21 mouse cellular contexts compared by ENCODE assay signal in the genomic region with DNA sequence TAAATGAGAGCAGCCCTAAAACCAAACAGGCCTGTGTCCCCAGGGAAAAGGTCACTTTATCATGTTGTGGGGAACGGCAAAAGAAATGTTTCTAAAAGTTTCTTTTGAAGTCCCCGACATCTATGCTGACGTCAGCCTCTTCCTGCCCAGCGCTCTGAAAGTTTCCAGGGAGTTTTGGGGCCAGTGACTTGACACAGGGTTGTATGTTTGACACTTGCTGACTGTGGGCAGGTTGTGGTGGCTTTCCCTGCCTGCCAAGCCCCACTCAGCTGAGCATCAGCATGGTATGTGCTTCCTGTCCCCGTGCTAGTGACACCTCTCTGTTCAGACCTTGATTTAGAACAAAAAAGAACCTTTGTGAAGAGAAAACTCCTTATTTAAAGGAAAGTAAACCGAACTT. TPM values are rescaled to one million over a fixed set of nuclear protein-coding genes. Genes with fewer than 3 reads are reported as not detected.
DNase-seq lines count a peak whose midpoint lies in the region; ATAC-seq lines count a peak whose summit lies in the region.
"Had no signal": no experiment of that assay in that cellular context is flagged by ENCODE, and none has a peak within 500 bp of the region (broad histone marks: within the 10 kb centered on the region; RNA-seq: fewer than 3 reads in every experiment).

No protein-coding gene starts in this region.

- ATAC-seq in inflammation-experienced regulatory T-cells, adult 6 months: peak; percentile 77
- no peak for ATAC-seq in forebrain, embryonic 13.5 days
- ATAC-seq in erythroblast, adult 5-6 weeks (replicated peaks; ENCODE audit: low FRiP score, poor library complexity, severe bottlenecking): no peak
- ATAC-seq: forebrain, embryonic 15.5 days had no signal

- 59% methylated on average over 6 of the region's 6 CpGs for WGBS in forebrain, embryonic 13.5 days

- H3K4me3 ChIP-seq in forebrain, embryonic 13.5 days: no peak overlapping the region
- H3K4me3 ChIP-seq: embryonic facial prominence, embryonic 13.5 days; forebrain, embryonic 15.5 days; heart, embryonic 10.5 days; left cerebral cortex, adult 2 months; liver, embryonic 13.5 days; neural tube, embryonic 12.5 days had no signal

- no peaks in the 10 kb centered on the region for H3K27me3 ChIP-seq in forebrain, embryonic 13.5 days
- H3K27me3 ChIP-seq: embryonic facial prominence, embryonic 13.5 days; forebrain, embryonic 15.5 days; liver, embryonic 13.5 days; neural tube, embryonic 12.5 days had no signal

- H3K27ac ChIP-seq in forebrain, embryonic 13.5 days: no peak overlapping the region
- H3K27ac ChIP-seq: embryonic facial prominence, embryonic 13.5 days; forebrain, embryonic 15.5 days; heart, embryonic 10.5 days; hindbrain, embryonic 14.5 days; kidney, postnatal 0 days; left cerebral cortex, adult 2 months; liver, embryonic 13.5 days; macrophage; neural tube, embryonic 12.5 days; stomach, postnatal 0 days had no signal

- no peaks in the 10 kb centered on the region for H3K4me1 ChIP-seq in forebrain, embryonic 13.5 days
- H3K4me1 ChIP-seq: embryonic facial prominence, embryonic 13.5 days; forebrain, embryonic 15.5 days; heart, embryonic 10.5 days; liver, embryonic 13.5 days; neural tube, embryonic 12.5 days had no signal

- H3K9me3 ChIP-seq in forebrain, embryonic 13.5 days (replicated peaks): no peaks in the 10 kb centered on the region
- H3K9me3 ChIP-seq: embryonic facial prominence, embryonic 13.5 days; forebrain, embryonic 15.5 days; heart, embryonic 10.5 days; liver, embryonic 13.5 days; neural tube, embryonic 12.5 days had no signal

- no peak overlapping the region for H3K9ac ChIP-seq in forebrain, embryonic 13.5 days
- H3K9ac ChIP-seq: embryonic facial prominence, embryonic 13.5 days; forebrain, embryonic 15.5 days; hindbrain, embryonic 14.5 days; liver, embryonic 13.5 days; neural tube, embryonic 12.5 days had no signal

- H3K4me2 ChIP-seq in forebrain, embryonic 13.5 days: no peak overlapping the region
- H3K4me2 ChIP-seq: embryonic facial prominence, embryonic 13.5 days; forebrain, embryonic 15.5 days; hindbrain, embryonic 14.5 days; liver, embryonic 13.5 days; neural tube, embryonic 12.5 days had no signal

- no peaks in the 10 kb centered on the region for H3K36me3 ChIP-seq in forebrain, embryonic 13.5 days (ENCODE audit: poor library complexity, severe bottlenecking)
- H3K36me3 ChIP-seq: embryonic facial prominence, embryonic 13.5 days; forebrain, embryonic 15.5 days; heart, embryonic 10.5 days; liver, embryonic 13.5 days; neural tube, embryonic 12.5 days had no signal

- DNase-seq in CD4-positive helper T cell, adult 2 months (ENCODE audit: low read depth, low spot score): peak; percentile 93
- DNase-seq in ZHBTc4 (ENCODE audit: low read depth, low spot score): peak; percentile 23
- peak; percentile 24 for DNase-seq in testis, postnatal 14 days (ENCODE audit: low spot score)
- no peak for DNase-seq in gastrocnemius, adult 18-20 months (ENCODE audit: low spot score)
- no peak for DNase-seq in neural tube, embryonic 10.5 days (ENCODE audit: extremely low spot score, low spot score)
- DNase-seq: cerebellum, adult 8-10 months; liver, embryonic 13.5 days had no signal

RNA-seq across cellular contexts. Expression of gene Il2ra, which starts 10.7 kb away (rescaled TPM):
- 100 to 1,000 TPM in 2 of 3 experiments, 10 to 100 TPM in 1; 79.6 to 261 (median 234) TPM for polyA plus RNA-seq in inflammation-experienced regulatory T-cells, adult 6 months (2017; shearing (Covaris generic))
- total RNA-seq in gastrocnemius, adult 18-20 months (2021): under 1 TPM; 0.43 to 0.59 TPM
- not detected in 2 replicates for polyA plus RNA-seq in forebrain, embryonic 13.5 days (2015; fragmentation: Nextera tagmentation; extraction: Ambion mirVana)
- total RNA-seq in erythroblast, adult 5-6 weeks (2015; ENCODE audit: low replicate concordance): 0.77 TPM in 1 of 2 replicates, not detected in the other
- 0.42 TPM in 1 of 2 replicates, not detected in the other for total RNA-seq in erythroblast, adult 5-6 weeks (2017; ENCODE audit: low replicate concordance)
- total RNA-seq: ES-E14 had no signal
- polyA plus RNA-seq: embryonic facial prominence, embryonic 13.5 days; forebrain, embryonic 15.5 days; heart, embryonic 10.5 days; hindbrain, embryonic 14.5 days; kidney, postnatal 0 days; liver, embryonic 13.5 days; neural tube, embryonic 12.5 days; stomach, postnatal 0 days had no signal

RNA-seq across cellular contexts. Expression of gene Gm17490, which starts 27.3 kb away (rescaled TPM):
- polyA plus RNA-seq in inflammation-experienced regulatory T-cells, adult 6 months (2017; shearing (Covaris generic)): not detected
- not detected for total RNA-seq in gastrocnemius, adult 18-20 months (2021)
- polyA plus RNA-seq in forebrain, embryonic 13.5 days (2015; fragmentation: Nextera tagmentation; extraction: Ambion mirVana): not detected in 2 replicates
- total RNA-seq in erythroblast, adult 5-6 weeks (2015; ENCODE audit: low replicate concordance): not detected in 2 replicates
- not detected in 2 replicates for total RNA-seq in erythroblast, adult 5-6 weeks (2017; ENCODE audit: low replicate concordance)
- total RNA-seq: adrenal gland, adult 18-20 months; ES-E14; left cerebral cortex, adult 2 months had no signal
- polyA plus RNA-seq: embryonic facial prominence, embryonic 13.5 days; forebrain, embryonic 15.5 days; heart, embryonic 10.5 days; hindbrain, embryonic 14.5 days; kidney, postnatal 0 days; liver, embryonic 13.5 days; macrophage; neural tube, embryonic 12.5 days; stomach, postnatal 0 days had no signal

RNA-seq across cellular contexts. Expression of gene Rbm17, which starts 49.4 kb away (rescaled TPM):
- polyA plus RNA-seq in inflammation-experienced regulatory T-cells, adult 6 months (2017; shearing (Covaris generic)): 10 to 100 TPM; 31.6 to 40.5 (median 38.6) TPM
- 10 to 100 TPM; 54.7 to 55.5 TPM for total RNA-seq in gastrocnemius, adult 18-20 months (2021)
- polyA plus RNA-seq in forebrain, embryonic 13.5 days (2015; fragmentation: Nextera tagmentation; extraction: Ambion mirVana): 160 and 167 TPM in 2 replicates
- 44.1 and 55.9 TPM in 2 replicates for total RNA-seq in erythroblast, adult 5-6 weeks (2015; ENCODE audit: low replicate concordance)
- 31.3 and 50.9 TPM in 2 replicates for total RNA-seq in erythroblast, adult 5-6 weeks (2017; ENCODE audit: low replicate concordance)

RNA-seq across cellular contexts. Expression of gene Il15ra, which starts 51.8 kb away (rescaled TPM):
- polyA plus RNA-seq in inflammation-experienced regulatory T-cells, adult 6 months (2017; shearing (Covaris generic)): 10 to 100 TPM; 26.6 to 36.7 (median 29.9) TPM
- 10 to 100 TPM; 17.6 to 29.5 TPM for total RNA-seq in gastrocnemius, adult 18-20 months (2021)
- 0.49 and 0.52 TPM in 2 replicates for polyA plus RNA-seq in forebrain, embryonic 13.5 days (2015; fragmentation: Nextera tagmentation; extraction: Ambion mirVana)
- 1.5 and 5.9 TPM in 2 replicates for total RNA-seq in erythroblast, adult 5-6 weeks (2015; ENCODE audit: low replicate concordance)
- total RNA-seq in erythroblast, adult 5-6 weeks (2017; ENCODE audit: low replicate concordance): 1.1 and 1.8 TPM in 2 replicates

Comparison
In these comparisons a context has a peak if more than half of its experiments do, and no peak if none do; other contexts are left out.
1. DNase-seq: peak in CD4-positive helper T cell, adult 2 months (single experiment), ZHBTc4 (single experiment) and testis, postnatal 14 days (single experiment); none in gastrocnemius, adult 18-20 months (single experiment) and neural tube, embryonic 10.5 days (single experiment).